Mouse (Mus musculus): ENCODE data around the gene Ttll1. TPM values are rescaled to one million over a fixed set of nuclear protein-coding genes. Genes with fewer than 3 reads are reported as not detected.
A peak's percentile ranks its signal among the peaks of the same experiment; 100 is the strongest.
"Not testable (repeated sequence)": the region's sequence is repeated elsewhere in the genome, so short reads cannot be mapped to it uniquely, and the experiment has no call there.

The Ttll1 gene
- polyA plus RNA-seq, 1 experiment from 2014 or later, result 21.0 TPM

- Histone ChIP-seq H3K4me1 (ENCODE audit: control insufficient read depth, insufficient read depth, low read length) (peaks cover 6% of the 10 kb centered on the region; the same call in 1 of the 2 replicates), H3K36me3 (ENCODE audit: control insufficient read depth, insufficient read depth, low read length) (no peaks in the 10 kb centered on the region), H3K27ac (ENCODE audit: low read length) (no peak overlapping the region), H3K4me3 (replicated peaks; ENCODE audit: low read length) (no peak overlapping the region), H3K9me3 (replicated peaks; ENCODE audit: control insufficient read depth, low read length) (no peaks in the 10 kb centered on the region), H3K4me2 (ENCODE audit: low read depth, low read length) (no peak overlapping the region), H3K27me3 (ENCODE audit: control insufficient read depth, insufficient read depth, low read length) (no peaks in the 10 kb centered on the region), H3K9ac (ENCODE audit: low read length) (no peak overlapping the region)
- WGBS, result 65% methylated on average over 13 of the region's 13 CpGs
- no peak for ATAC-seq (ENCODE audit: insufficient read depth, low FRiP score)
These were observed 2.0 kb upstream of the Ttll1 start for GRCm38 (mm10) chr15:83512489-83513281.

- peak overlapping the region; percentile 48; the same call in 1 of the 2 replicates for H3K27ac ChIP-seq (ENCODE audit: low read length)
- 25% methylated on average over 17 of the region's 17 CpGs for WGBS
These were observed 516 bp downstream of the Ttll1 start for GRCm38 (mm10) chr15:83509950-83510804.

GRCm38 (mm10) chr15:83501483-83501882 lies 9.2 kb downstream of the Ttll1 start:
- not testable (repeated sequence) for H3K27me3 ChIP-seq (ENCODE audit: control insufficient read depth, insufficient read depth, low read length); ATAC-seq (ENCODE audit: insufficient read depth, low FRiP score); H3K36me3 ChIP-seq (ENCODE audit: control insufficient read depth, insufficient read depth, low read length); H3K9ac ChIP-seq (ENCODE audit: low read length); H3K4me2 ChIP-seq (ENCODE audit: low read depth, low read length); H3K4me1 ChIP-seq (ENCODE audit: control insufficient read depth, insufficient read depth, low read length); H3K9me3 ChIP-seq (replicated peaks; ENCODE audit: control insufficient read depth, low read length); H3K4me3 ChIP-seq (replicated peaks; ENCODE audit: low read length); H3K27ac ChIP-seq (ENCODE audit: low read length)
- 75% methylated on average over 6 of the region's 6 CpGs for WGBS

More at GRCm38 (mm10) chr15:83509950-83510804, 516 bp downstream of the Ttll1 start:
- peaks cover 6% of the 10 kb centered on the region; the same call in 1 of the 2 replicates for H3K4me1 ChIP-seq (ENCODE audit: control insufficient read depth, insufficient read depth, low read length)
- peak overlapping the region; percentile 83 for H3K4me2 ChIP-seq (ENCODE audit: low read depth, low read length)
- no peaks in the 10 kb centered on the region for H3K36me3 ChIP-seq (ENCODE audit: control insufficient read depth, insufficient read depth, low read length)
- H3K4me3 ChIP-seq (replicated peaks; ENCODE audit: low read length), result peak overlapping the region; percentile 58
- peak; percentile 59; the same call in 1 of the 2 replicates for ATAC-seq (ENCODE audit: insufficient read depth, low FRiP score)
- no peaks in the 10 kb centered on the region for H3K9me3 ChIP-seq (replicated peaks; ENCODE audit: control insufficient read depth, low read length)
- H3K27me3 ChIP-seq (ENCODE audit: control insufficient read depth, insufficient read depth, low read length), result no peaks in the 10 kb centered on the region
- H3K9ac ChIP-seq (ENCODE audit: low read length), result peak overlapping the region; percentile 72

GRCm38 (mm10) chr15:83500352-83500751 lies 10.3 kb downstream of the Ttll1 start:
- no peak for ATAC-seq (ENCODE audit: insufficient read depth, low FRiP score)
- Histone ChIP-seq H3K27ac (ENCODE audit: low read length) (no peak overlapping the region), H3K9ac (ENCODE audit: low read length) (no peak overlapping the region), H3K4me1 (ENCODE audit: control insufficient read depth, insufficient read depth, low read length) (no peaks in the 10 kb centered on the region), H3K27me3 (ENCODE audit: control insufficient read depth, insufficient read depth, low read length) (no peaks in the 10 kb centered on the region), H3K36me3 (ENCODE audit: control insufficient read depth, insufficient read depth, low read length) (no peaks in the 10 kb centered on the region; the same call in 1 of the 2 replicates), H3K4me3 (replicated peaks; ENCODE audit: low read length) (no peak overlapping the region), H3K4me2 (ENCODE audit: low read depth, low read length) (no peak overlapping the region), H3K9me3 (replicated peaks; ENCODE audit: control insufficient read depth, low read length) (no peaks in the 10 kb centered on the region)
- WGBS, result 62% methylated on average over 3 of the region's 3 CpGs

- H3K4me1 ChIP-seq (ENCODE audit: control insufficient read depth, insufficient read depth, low read length), result no peaks in the 10 kb centered on the region
- H3K4me3 ChIP-seq (replicated peaks; ENCODE audit: low read length), result no peak overlapping the region
- H3K27ac ChIP-seq (ENCODE audit: low read length), result no peak overlapping the region
- WGBS, result 90% methylated on average over 10 of the region's 10 CpGs
- H3K4me2 ChIP-seq (ENCODE audit: low read depth, low read length), result no peak overlapping the region
- H3K9ac ChIP-seq (ENCODE audit: low read length), result no peak overlapping the region
- no peaks in the 10 kb centered on the region for H3K9me3 ChIP-seq (replicated peaks; ENCODE audit: control insufficient read depth, low read length)
- H3K36me3 ChIP-seq (ENCODE audit: control insufficient read depth, insufficient read depth, low read length), result no peaks in the 10 kb centered on the region; the same call in 1 of the 2 replicates
- no peak for ATAC-seq (ENCODE audit: insufficient read depth, low FRiP score)
- no peaks in the 10 kb centered on the region for H3K27me3 ChIP-seq (ENCODE audit: control insufficient read depth, insufficient read depth, low read length)
These were observed 11.4 kb downstream of the Ttll1 start for GRCm38 (mm10) chr15:83499211-83499755.

GRCm38 (mm10) chr15:83497299-83497698 lies 13.4 kb downstream of the Ttll1 start:
- no peaks in the 10 kb centered on the region; the same call in 1 of the 2 replicates for H3K36me3 ChIP-seq (ENCODE audit: control insufficient read depth, insufficient read depth, low read length)
- no peak for ATAC-seq (ENCODE audit: insufficient read depth, low FRiP score)
- WGBS, result 93% methylated on average over 6 of the region's 6 CpGs

GRCm38 (mm10) chr15:83495787-83496367 lies 14.8 kb downstream of the Ttll1 start:
- no peak for ATAC-seq (ENCODE audit: insufficient read depth, low FRiP score)
- no peak overlapping the region for H3K4me2 ChIP-seq (ENCODE audit: low read depth, low read length)
- H3K4me1 ChIP-seq (ENCODE audit: control insufficient read depth, insufficient read depth, low read length), result no peaks in the 10 kb centered on the region
- 71% methylated on average over 22 of the region's 22 CpGs for WGBS
- H3K27ac ChIP-seq (ENCODE audit: low read length), result no peak overlapping the region
- no peaks in the 10 kb centered on the region for H3K27me3 ChIP-seq (ENCODE audit: control insufficient read depth, insufficient read depth, low read length)
- H3K4me3 ChIP-seq (replicated peaks; ENCODE audit: low read length), result no peak overlapping the region
- H3K9ac ChIP-seq (ENCODE audit: low read length), result no peak overlapping the region
- H3K36me3 ChIP-seq (ENCODE audit: control insufficient read depth, insufficient read depth, low read length), result no peaks in the 10 kb centered on the region; the same call in 1 of the 2 replicates
- H3K9me3 ChIP-seq (replicated peaks; ENCODE audit: control insufficient read depth, low read length), result no peaks in the 10 kb centered on the region

More at GRCm38 (mm10) chr15:83497299-83497698, 13.4 kb downstream of the Ttll1 start:
- Histone ChIP-seq H3K9me3 (replicated peaks; ENCODE audit: control insufficient read depth, low read length) (no peaks in the 10 kb centered on the region), H3K4me2 (ENCODE audit: low read depth, low read length) (no peak overlapping the region), H3K4me1 (ENCODE audit: control insufficient read depth, insufficient read depth, low read length) (no peaks in the 10 kb centered on the region), H3K9ac (ENCODE audit: low read length) (no peak overlapping the region), H3K27ac (ENCODE audit: low read length) (no peak overlapping the region), H3K27me3 (ENCODE audit: control insufficient read depth, insufficient read depth, low read length) (no peaks in the 10 kb centered on the region), H3K4me3 (replicated peaks; ENCODE audit: low read length) (no peak overlapping the region)

GRCm38 (mm10) chr15:83495195-83495594 lies 15.5 kb downstream of the Ttll1 start:
- Histone ChIP-seq H3K27me3 (ENCODE audit: control insufficient read depth, insufficient read depth, low read length) (no peaks in the 10 kb centered on the region), H3K9me3 (replicated peaks; ENCODE audit: control insufficient read depth, low read length) (no peaks in the 10 kb centered on the region), H3K4me3 (replicated peaks; ENCODE audit: low read length) (no peak overlapping the region), H3K9ac (ENCODE audit: low read length) (no peak overlapping the region), H3K4me1 (ENCODE audit: control insufficient read depth, insufficient read depth, low read length) (no peaks in the 10 kb centered on the region), H3K4me2 (ENCODE audit: low read depth, low read length) (no peak overlapping the region), H3K36me3 (ENCODE audit: control insufficient read depth, insufficient read depth, low read length) (peaks cover 2% of the 10 kb centered on the region; the same call in 1 of the 2 replicates), H3K27ac (ENCODE audit: low read length) (no peak overlapping the region)
- ATAC-seq (ENCODE audit: insufficient read depth, low FRiP score), result no peak
- 85% methylated on average over 3 of the region's 3 CpGs for WGBS
